Mouse (Mus musculus) thymus, adult 2 months (tissue): Measurements from ENCODE around the gene Sema3b. TPM values are rescaled to one million over a fixed set of nuclear protein-coding genes. Genes with fewer than 3 reads are reported as not detected.

Experiments used
- DNase-seq: peaks from one replicate; pipeline ENCODE4 v3.0.0; 2021
- H3K27ac ChIP-seq: fragments of 200-500 bp; 2 replicates; pipeline ENCODE4 v1.5.1; 2012; ENCODE audit warnings: low read length, control low read depth; ENCODE audit not compliant: control insufficient read depth, insufficient read depth
- H3K27me3 ChIP-seq: fragments of 200-500 bp; 2 replicates; pipeline ENCODE4 v1.6.1; 2012; ENCODE audit warnings: mild to moderate bottlenecking, low read length, moderate library complexity, mixed read lengths; ENCODE audit not compliant: control insufficient read depth, insufficient read depth
- H3K36me3 ChIP-seq: fragments of 200-500 bp; 2 replicates; pipeline ENCODE4 v1.6.1; 2012; ENCODE audit warnings: mild to moderate bottlenecking, low read length, moderate library complexity; ENCODE audit not compliant: control insufficient read depth, insufficient read depth
- H3K4me1 ChIP-seq: fragments of 200-500 bp; replicated peaks from 2 replicates; pipeline ENCODE4 v1.6.1; 2012; ENCODE audit warnings: low read length; ENCODE audit not compliant: control insufficient read depth, insufficient read depth
- H3K4me3 ChIP-seq: fragments of 200-500 bp; 2 replicates; pipeline ENCODE4 v1.5.1; 2012; ENCODE audit warnings: mild to moderate bottlenecking, low read length, control low read depth, moderate library complexity; ENCODE audit not compliant: control insufficient read depth, insufficient read depth
- CTCF ChIP-seq: fragments of 200-500 bp; IDR thresholded peaks from 2 replicates; pipeline ENCODE4 v1.5.1; 2012; ENCODE audit warnings: mild to moderate bottlenecking, control low read depth, low read length, moderate library complexity, borderline replicate concordance; ENCODE audit not compliant: control insufficient read depth, poor library complexity, insufficient read depth; ENCODE audit errors: extremely low read depth
- POLR2A ChIP-seq: fragments of 200-500 bp; IDR thresholded peaks from 2 replicates; pipeline ENCODE4 v1.6.1; 2012; ENCODE audit warnings: mild to moderate bottlenecking, low read length, control low read depth, moderate library complexity; ENCODE audit not compliant: control insufficient read depth, poor library complexity, insufficient read depth; ENCODE audit errors: extremely low read depth
- WGBS: fragments of 180-500 bp; shearing (Covaris S2); methylation state at CpG from one replicate; pipeline ENCODE4 v1.1.7; 2018; 5-methylcytosine and 5-hydroxymethylcytosine counted together
- polyA plus RNA-seq: library from polyadenylated mRNA; depleted of rRNA; stranded (reverse); fragments of >200 nt; gene quantifications from 2 replicates; pipeline ENCODE4 v1.2.3, GENCODE M21; 2012

Sema3b gene
- polyA plus RNA-seq, 1 experiment: 4.9 TPM

DNA sequence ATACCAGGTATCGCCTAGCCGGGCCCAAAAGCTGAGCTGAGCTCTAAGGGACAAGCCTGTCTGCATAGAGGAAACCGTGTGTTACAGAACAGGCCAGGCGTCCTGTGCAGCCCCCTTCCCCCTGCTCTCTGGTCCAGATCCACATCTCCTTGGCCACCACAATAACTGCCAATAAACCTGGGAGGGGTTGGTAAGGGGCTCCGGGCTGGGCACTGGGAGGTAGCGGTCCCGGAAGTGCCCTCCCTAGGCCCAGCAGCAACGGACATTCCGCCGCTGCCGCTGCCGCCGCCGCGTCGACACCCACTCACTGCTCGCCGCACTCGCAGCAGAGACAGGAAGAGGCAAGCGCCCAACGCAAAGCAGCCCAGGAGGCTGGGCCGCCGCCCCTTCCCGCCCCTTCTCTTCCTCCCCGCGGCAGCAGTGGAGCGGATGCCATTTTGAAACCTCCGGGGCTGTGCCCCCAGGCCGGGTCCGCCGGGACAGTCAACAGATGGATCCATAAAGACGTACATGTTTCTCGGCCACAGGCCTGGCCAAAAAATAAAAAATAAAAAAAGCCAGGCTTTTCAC, 24.1 kb upstream of the Sema3b start:
- peak; percentile 88 for DNase-seq
- Histone ChIP-seq H3K4me1 (peaks cover 52% of the 10 kb centered on the region), H3K27me3 (no peaks in the 10 kb centered on the region), H3K27ac (peak overlapping the region; percentile 80), H3K36me3 (no peaks in the 10 kb centered on the region), H3K4me3 (peak overlapping the region; percentile 85)
- WGBS: under 1% methylated on average over 33 of the region's 33 CpGs
- no peak for TF ChIP-seq CTCF
- TF ChIP-seq POLR2A: peak; percentile 98

DNA sequence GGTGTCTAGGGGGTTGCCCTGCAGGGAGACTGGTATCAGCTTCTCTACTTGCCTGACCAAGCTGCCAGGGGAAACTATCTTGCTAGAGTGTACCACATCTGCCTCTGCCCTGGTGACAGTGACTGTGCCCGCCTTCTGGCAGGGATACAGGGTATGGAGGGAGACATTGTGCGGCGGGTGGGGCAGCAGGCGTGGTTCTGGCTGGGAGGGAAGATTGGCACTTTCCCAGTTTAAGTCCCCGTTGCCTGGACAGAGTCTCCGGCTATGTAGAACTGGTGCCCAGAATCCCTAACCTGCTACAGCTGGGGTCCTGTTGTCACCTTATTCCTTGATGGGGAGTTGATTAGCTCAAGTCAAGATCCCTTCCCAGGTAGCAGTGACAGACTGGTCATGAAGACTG, 23.4 kb upstream of the Sema3b start:
- H3K27me3 ChIP-seq: no peaks in the 10 kb centered on the region
- H3K4me1 ChIP-seq: peaks cover 59% of the 10 kb centered on the region
- DNase-seq: peak; percentile 22
- WGBS: 71% methylated on average over 6 of the region's 6 CpGs
- no peaks in the 10 kb centered on the region for H3K36me3 ChIP-seq
- H3K4me3 ChIP-seq: peak overlapping the region; percentile 85
- peak overlapping the region; percentile 80 for H3K27ac ChIP-seq
- TF ChIP-seq POLR2A (no peak), CTCF (no peak)

DNA sequence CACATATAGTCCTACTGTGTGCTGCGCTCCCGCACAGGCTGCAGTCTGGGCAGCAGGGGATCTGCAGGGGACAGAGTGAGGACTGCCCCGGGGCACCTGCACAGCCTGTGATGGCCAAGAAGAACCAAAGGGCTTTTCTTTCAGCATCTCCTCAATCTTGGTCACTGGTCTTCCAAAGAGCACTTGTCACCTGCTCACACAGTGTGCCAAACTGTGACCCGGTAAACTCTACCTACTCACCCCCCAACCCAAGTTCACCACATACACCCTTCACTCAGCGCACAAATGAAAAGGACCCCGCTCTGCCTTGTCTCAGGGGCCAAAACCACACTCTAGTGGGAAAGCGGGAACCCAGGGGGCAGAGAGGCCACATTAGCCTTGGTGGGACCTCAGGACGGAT, 22.8 kb upstream of the Sema3b start:
- TF ChIP-seq CTCF (no peak), POLR2A (no peak)
- 0 out of 2 replicates have a peak overlapping the region, but pooled peaks have one; percentile 0 for H3K27ac ChIP-seq
- peaks cover 65% of the 10 kb centered on the region for H3K4me1 ChIP-seq
- no peaks in the 10 kb centered on the region for H3K27me3 ChIP-seq
- no peak for DNase-seq
- no peak overlapping the region for H3K4me3 ChIP-seq
- WGBS: 96% methylated on average over 8 of the region's 8 CpGs
- H3K36me3 ChIP-seq: no peaks in the 10 kb centered on the region

DNA sequence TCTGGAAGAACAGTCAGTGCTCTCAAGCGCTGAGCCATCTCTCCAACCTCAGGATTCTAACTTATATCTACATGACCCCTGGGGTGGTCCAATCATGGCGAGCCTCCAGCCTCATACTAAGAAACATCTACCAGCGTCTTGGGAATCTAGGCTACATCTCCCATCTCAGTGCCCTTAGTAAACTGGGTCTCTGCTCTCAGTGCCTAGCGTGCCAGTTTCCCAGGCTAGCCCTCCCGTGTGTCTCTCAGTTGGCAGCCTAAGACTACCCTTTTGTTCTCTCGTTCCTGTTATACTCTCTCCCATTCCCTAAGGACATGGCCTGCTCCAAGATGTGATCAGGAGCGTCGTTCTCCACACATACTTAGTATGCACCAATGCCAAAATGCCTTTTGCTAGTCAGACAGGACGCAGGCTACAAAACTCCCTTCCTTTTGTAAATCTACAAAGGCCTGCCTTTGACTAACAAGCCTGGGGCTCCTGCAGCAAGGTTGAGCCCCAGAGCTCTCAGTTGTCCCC, 22.3 kb upstream of the Sema3b start:
- Histone ChIP-seq H3K27ac (no peak overlapping the region; the same call in 1 of the 2 replicates), H3K27me3 (no peaks in the 10 kb centered on the region), H3K4me1 (peaks cover 70% of the 10 kb centered on the region), H3K36me3 (no peaks in the 10 kb centered on the region), H3K4me3 (no peak overlapping the region)
- WGBS: 85% methylated on average over 9 of the region's 9 CpGs
- no peak for TF ChIP-seq POLR2A
- TF ChIP-seq CTCF: no peak
- DNase-seq: no peak

DNA sequence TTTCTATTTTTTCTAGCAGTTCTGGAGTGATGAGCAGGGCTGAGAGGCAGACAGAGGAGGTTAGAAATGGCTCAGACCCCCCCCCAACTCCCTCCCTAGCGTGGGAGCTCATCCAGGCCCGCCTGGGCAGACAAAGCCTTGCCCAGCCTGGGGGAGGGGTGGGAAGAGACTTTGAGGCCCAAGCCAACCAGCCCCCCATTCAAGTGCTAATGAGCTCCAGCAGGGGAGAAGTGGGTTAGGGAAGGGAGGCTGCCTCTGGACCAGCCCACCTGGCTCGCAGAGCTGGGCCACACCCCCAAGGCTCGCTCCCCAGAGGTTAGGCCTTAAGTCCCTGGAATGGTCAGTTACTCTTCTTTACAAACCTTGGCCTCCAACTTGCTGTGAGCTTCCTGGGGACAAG, 21.5 kb upstream of the Sema3b start:
- TF ChIP-seq CTCF (no peak), POLR2A (no peak)
- no peak for DNase-seq
- H3K4me1 ChIP-seq: peaks cover 71% of the 10 kb centered on the region
- H3K27me3 ChIP-seq: no peaks in the 10 kb centered on the region
- no peak overlapping the region for H3K4me3 ChIP-seq
- whole genome bisulfite sequencing: 70% methylated on average over 4 of the region's 4 CpGs
- no peaks in the 10 kb centered on the region for H3K36me3 ChIP-seq
- H3K27ac ChIP-seq: peak overlapping the region; percentile 79; the same call in 1 of the 2 replicates

DNA sequence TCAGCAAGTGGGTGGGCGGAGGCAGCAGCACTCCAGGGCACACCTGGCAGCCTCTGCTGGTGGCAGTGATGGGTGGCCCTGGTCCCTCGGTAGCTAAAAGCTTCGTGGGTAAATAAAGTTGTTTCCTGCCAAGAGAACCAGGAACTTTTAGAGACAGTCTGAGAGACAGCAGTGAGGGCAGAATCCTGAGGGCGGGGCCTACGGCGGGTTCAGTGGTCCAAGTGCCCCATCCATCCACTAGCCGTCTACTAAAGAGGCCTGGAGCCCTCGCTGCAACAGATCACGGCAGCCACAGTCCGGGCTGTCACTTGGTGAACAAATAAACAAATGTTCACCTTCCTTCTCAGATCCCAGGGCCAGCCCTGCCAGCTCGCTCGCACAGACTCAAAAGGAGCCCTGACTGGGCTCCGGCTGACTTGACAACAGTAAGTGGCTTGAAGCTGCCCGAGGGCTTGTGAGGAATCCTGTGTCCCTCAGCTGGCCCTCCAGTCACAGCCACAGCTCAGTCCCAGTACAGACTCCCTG, 20.9 kb upstream of the Sema3b start:
- H3K36me3 ChIP-seq: no peaks in the 10 kb centered on the region
- H3K4me3 ChIP-seq: no peak overlapping the region
- peak overlapping the region; percentile 79 for H3K27ac ChIP-seq
- peaks cover 77% of the 10 kb centered on the region for H3K4me1 ChIP-seq
- H3K27me3 ChIP-seq: no peaks in the 10 kb centered on the region
- TF ChIP-seq POLR2A: no peak
- DNase-seq: peak; percentile 63
- 42% methylated on average over 14 of the region's 14 CpGs for WGBS

DNA sequence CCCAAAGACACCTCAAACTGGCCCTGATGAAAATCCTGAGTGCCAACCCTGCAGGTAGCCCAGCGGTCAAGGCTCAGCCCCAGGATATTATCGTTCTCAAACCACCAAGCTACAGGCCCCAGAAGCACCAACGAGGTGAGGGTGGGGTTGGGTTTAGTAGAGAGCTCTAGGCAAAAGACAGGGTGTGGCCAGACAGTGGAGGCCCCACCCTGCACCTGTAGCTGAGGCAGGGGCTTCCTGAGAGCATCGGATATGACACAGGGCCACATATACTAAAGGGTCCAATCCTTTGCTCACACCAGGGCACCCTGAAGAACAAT, 20.3 kb upstream of the Sema3b start:
- no peak overlapping the region for H3K4me3 ChIP-seq
- no peak for TF ChIP-seq CTCF
- TF ChIP-seq POLR2A: no peak
- H3K27ac ChIP-seq: peak overlapping the region; percentile 79
- no peaks in the 10 kb centered on the region for H3K36me3 ChIP-seq
- peaks cover 83% of the 10 kb centered on the region for H3K4me1 ChIP-seq
- no peaks in the 10 kb centered on the region for H3K27me3 ChIP-seq
- WGBS: 11% methylated on average over 4 of the region's 4 CpGs
- peak; percentile 26 for DNase-seq
